Mouse (Mus musculus) adrenal gland, postnatal 25 days (tissue): Measurements from ENCODE around the gene Padi1. TPM values are rescaled to one million over a fixed set of nuclear protein-coding genes. Genes with fewer than 3 reads are reported as not detected.

Experiments
- DNase-seq: peaks from one replicate; pipeline ENCODE4 v3.0.0; 2021; ENCODE audit warnings: mixed read lengths
- total RNA-seq: library from RNA; stranded (reverse); gene quantifications from 2 replicates; pipeline ENCODE4 v1.2.3, GENCODE M21; 2021

The Padi1 gene
- total RNA-seq, 1 experiment from 2014 or later: not detected

GRCm38 (mm10) chr4:140815996-140816917, 29.3 kb downstream of the Padi1 start:
- peak; percentile 61 for DNase-seq

- DNase-seq: no peak
Measured at GRCm38 (mm10) chr4:140815496-140815895, 30.1 kb downstream of the Padi1 start.

- peak; percentile 36 for DNase-seq
Measured at GRCm38 (mm10) chr4:140814241-140815225, 31.0 kb downstream of the Padi1 start.

GRCm38 (mm10) chr4:140813358-140814185, 32.0 kb downstream of the Padi1 start:
- DNase-seq: no peak

GRCm38 (mm10) chr4:140812609-140813008, 33.0 kb downstream of the Padi1 start:
- no peak for DNase-seq

- DNase-seq: no peak
Measured at GRCm38 (mm10) chr4:140812191-140812590, 33.4 kb downstream of the Padi1 start.

GRCm38 (mm10) chr4:140810458-140811260, 34.9 kb downstream of the Padi1 start, which contains the start of gene Padi3:
Gene Padi3 (minus strand): TSS chr4:140810648.
- no peak for DNase-seq

GRCm38 (mm10) chr4:140809118-140809517, 36.5 kb downstream of the Padi1 start:
- peak; percentile 66 for DNase-seq

GRCm38 (mm10) chr4:140804601-140805000, 41.0 kb downstream of the Padi1 start:
- DNase-seq: no peak

- no peak for DNase-seq
Measured at GRCm38 (mm10) chr4:140801364-140801763, 44.2 kb downstream of the Padi1 start.

- peak; percentile 20 for DNase-seq
Measured at GRCm38 (mm10) chr4:140796786-140797185, 48.8 kb downstream of the Padi1 start.

GRCm38 (mm10) chr4:140794678-140795077, 50.9 kb downstream of the Padi1 start:
- no peak for DNase-seq

GRCm38 (mm10) chr4:140793795-140794194, 51.8 kb downstream of the Padi1 start:
- no peak for DNase-seq

- DNase-seq: no peak
Measured at GRCm38 (mm10) chr4:140792584-140792983, 53.0 kb downstream of the Padi1 start.

- DNase-seq: no peak
Measured at GRCm38 (mm10) chr4:140791071-140791470, 54.5 kb downstream of the Padi1 start.

GRCm38 (mm10) chr4:140789983-140790382, 55.6 kb downstream of the Padi1 start:
- DNase-seq: no peak

GRCm38 (mm10) chr4:140788983-140789382, 56.6 kb downstream of the Padi1 start:
- peak; percentile 70 for DNase-seq

GRCm38 (mm10) chr4:140788264-140788663, 57.3 kb downstream of the Padi1 start:
- no peak for DNase-seq

- no peak for DNase-seq
Measured at GRCm38 (mm10) chr4:140787414-140787813, 58.2 kb downstream of the Padi1 start.

GRCm38 (mm10) chr4:140785217-140785616, 60.4 kb downstream of the Padi1 start:
- DNase-seq: no peak
